Mouse (Mus musculus): ENCODE data around the gene Magea2. TPM values are rescaled to one million over a fixed set of nuclear protein-coding genes. Genes with fewer than 3 reads are reported as not detected.
"Not testable (repeated sequence)": the region's sequence is repeated elsewhere in the genome, so short reads cannot be mapped to it uniquely, and the experiment has no call there.

Gene Magea2
- not detected in 3 replicates for total RNA-seq (2017)

GRCm38 (mm10) chrX:155093566-155093965 lies at the start of gene Magea2:
Gene Magea2 (minus strand): TSS chrX:155093666.
- ATAC-seq (replicated peaks; ENCODE audit: insufficient number of reproducible peaks, low FRiP score, low TSS enrichment, poor library complexity, severe bottlenecking), result not testable (repeated sequence)

GRCm38 (mm10) chrX:155128312-155128711 lies 34.8 kb upstream of the Magea2 start, which contains the start of gene Cldn34b2:
Gene Cldn34b2 (minus strand): TSS chrX:155128412.
- not testable (repeated sequence) for ATAC-seq (replicated peaks; ENCODE audit: insufficient number of reproducible peaks, low FRiP score, low TSS enrichment, poor library complexity, severe bottlenecking)

- ATAC-seq (replicated peaks; ENCODE audit: insufficient number of reproducible peaks, low FRiP score, low TSS enrichment, poor library complexity, severe bottlenecking), result no peak
Measured at GRCm38 (mm10) chrX:155098024-155098423, 4.6 kb upstream of the Magea2 start.

GRCm38 (mm10) chrX:155089693-155090092 lies 3.8 kb downstream of the Magea2 start, which contains the start of gene Magea1:
Gene Magea1 (minus strand): TSS chrX:155089793.
- ATAC-seq (replicated peaks; ENCODE audit: insufficient number of reproducible peaks, low FRiP score, low TSS enrichment, poor library complexity, severe bottlenecking), result not testable (repeated sequence)

GRCm38 (mm10) chrX:155063045-155063444 lies 30.4 kb downstream of the Magea2 start, which contains the start of gene Magea5:
Gene Magea5 (minus strand): TSS chrX:155063145.
- ATAC-seq (replicated peaks; ENCODE audit: insufficient number of reproducible peaks, low FRiP score, low TSS enrichment, poor library complexity, severe bottlenecking), result not testable (repeated sequence)

GRCm38 (mm10) chrX:154995750-154996149 lies 97.7 kb downstream of the Magea2 start, which contains the start of gene Magea8:
Gene Magea8 (minus strand): TSS chrX:154995850.
- not testable (repeated sequence) for ATAC-seq (replicated peaks; ENCODE audit: insufficient number of reproducible peaks, low FRiP score, low TSS enrichment, poor library complexity, severe bottlenecking)

Other genes with a start within 250 kb of the Magea2 start
- not detected in 3 replicates for gene Cldn34b1, start 203.4 kb downstream of the Magea2 start, total RNA-seq (2017)
- gene Magea6, start 157.7 kb downstream of the Magea2 start, total RNA-seq (2017), result not detected in 3 replicates
- not detected in 3 replicates for gene Magea3, start 144.2 kb downstream of the Magea2 start, total RNA-seq (2017)
- not detected in 3 replicates for gene Magea8, start 97.8 kb downstream of the Magea2 start, total RNA-seq (2017)
- gene Magea5, start 30.5 kb downstream of the Magea2 start, total RNA-seq (2017), result not detected in 3 replicates
- gene Magea1, start 3.9 kb downstream of the Magea2 start, total RNA-seq (2017), result not detected in 3 replicates
- not detected in 3 replicates for gene Cldn34b2, start 34.7 kb upstream of the Magea2 start, total RNA-seq (2017)
- gene Sat1, start 122.8 kb upstream of the Magea2 start, total RNA-seq (2017), result 2,269 to 2,897 TPM (median 2,355 TPM) in 3 replicates
- 93.2 to 185 TPM (median 176 TPM) in 3 replicates for gene Acot9, start 168.8 kb upstream of the Magea2 start, total RNA-seq (2017)
- 8.1 to 12.1 TPM (median 11.5 TPM) in 3 replicates for gene Prdx4, start 247.1 kb upstream of the Magea2 start, total RNA-seq (2017)